Mouse (Mus musculus) C2C12 (cell line): Measurements from ENCODE around the gene Slc4a3. TPM values are rescaled to one million over a fixed set of nuclear protein-coding genes. Genes with fewer than 3 reads are reported as not detected.

ENCODE experiments used
- H3K27me3 ChIP-seq: one replicate; pipeline ENCODE4 v1.6.1; 2011; ENCODE audit not compliant: control insufficient read depth, insufficient read depth, insufficient read length
- H3K36me3 ChIP-seq: one replicate; pipeline ENCODE4 v1.6.1; 2011; ENCODE audit not compliant: control insufficient read depth, insufficient read depth
- H3K4me3 ChIP-seq: one replicate; pipeline ENCODE4 v1.5.1; 2011; ENCODE audit warnings: mild to moderate bottlenecking, control low read depth; ENCODE audit not compliant: poor library complexity, insufficient read depth, severe bottlenecking
- H3K79me2 ChIP-seq: one replicate; pipeline ENCODE4 v1.6.1; 2011; ENCODE audit not compliant: control insufficient read depth, insufficient read depth
- H3K79me3 ChIP-seq: one replicate; pipeline ENCODE4 v1.6.1; 2011; ENCODE audit warnings: low read depth, control low read depth
- H3ac ChIP-seq: one replicate; pipeline ENCODE3; 2011; ENCODE audit warnings: low read depth; ENCODE audit not compliant: control insufficient read depth, insufficient read length
- CEBPB ChIP-seq: IDR thresholded peaks from one replicate; pipeline ENCODE4 v1.6.1; 2011; ENCODE audit warnings: low read depth, mild to moderate bottlenecking, control low read depth, moderate library complexity
- CTCF ChIP-seq: IDR thresholded peaks from one replicate; pipeline ENCODE4 v1.5.1; 2011; ENCODE audit not compliant: control insufficient read depth, insufficient read depth, insufficient read length
- FOSL1 ChIP-seq: IDR thresholded peaks from one replicate; pipeline ENCODE4 v1.8.0; 2011; ENCODE audit warnings: mild to moderate bottlenecking, low read length; ENCODE audit not compliant: poor library complexity, insufficient read depth, severe bottlenecking
- MAX ChIP-seq: IDR thresholded peaks from one replicate; pipeline ENCODE4 v1.6.1; 2011; ENCODE audit warnings: mild to moderate bottlenecking, control low read depth
- MYOD1 ChIP-seq: IDR thresholded peaks from one replicate; pipeline ENCODE4 v1.6.1; 2011; ENCODE audit warnings: low read depth; ENCODE audit not compliant: control insufficient read depth, insufficient read length
- MYOG ChIP-seq: IDR thresholded peaks from one replicate; pipeline ENCODE4 v1.6.1; 2011; ENCODE audit not compliant: control insufficient read depth, insufficient read length; ENCODE audit errors: extremely low read depth
- USF1 ChIP-seq: IDR thresholded peaks from one replicate; pipeline ENCODE4 v1.6.1; 2011; ENCODE audit warnings: low read depth, mild to moderate bottlenecking, control low read depth, moderate library complexity
- polyA plus RNA-seq: library from polyadenylated mRNA; unstranded; fragments of >200 nt; fragmentation: generic; extraction: Trizol; gene quantifications from one replicate; pipeline ENCODE4 v1.2.1, GENCODE M21; 2012; ENCODE audit warnings: missing spikeins

Gene Slc4a3
- polyA plus RNA-seq, 1 experiment = 3.1 TPM

- Histone ChIP-seq H3K4me3 (no peak overlapping the region), H3K27me3 (peaks cover 10% of the 10 kb centered on the region), H3K79me2 (no peaks in the 10 kb centered on the region), H3K36me3 (no peaks in the 10 kb centered on the region), H3ac (no peak overlapping the region), H3K79me3 (no peaks in the 10 kb centered on the region)
- TF ChIP-seq MAX (no peak), FOSL1 (no peak), USF1 (no peak), MYOD1 (no peak), MYOG (no peak), CTCF (no peak), CEBPB (no peak)
Measured at GRCm38 (mm10) chr1:75589983-75590382, 43.9 kb downstream of the Slc4a3 start.

GRCm38 (mm10) chr1:75593956-75594355 is 47.9 kb downstream of the Slc4a3 start:
- no peaks in the 10 kb centered on the region for H3K36me3 ChIP-seq
- TF ChIP-seq USF1 (no peak), MYOG (no peak), FOSL1 (no peak), MAX (no peak), CEBPB (no peak), CTCF (no peak)
- peaks cover 16% of the 10 kb centered on the region for H3K27me3 ChIP-seq
- no peaks in the 10 kb centered on the region for H3K79me2 ChIP-seq
- H3K4me3 ChIP-seq = no peak overlapping the region
- no peaks in the 10 kb centered on the region for H3K79me3 ChIP-seq
- no peak overlapping the region for H3ac ChIP-seq

- Histone ChIP-seq H3K27me3 (peaks cover 17% of the 10 kb centered on the region), H3K79me3 (no peaks in the 10 kb centered on the region), H3K4me3 (no peak overlapping the region), H3K36me3 (no peaks in the 10 kb centered on the region), H3K79me2 (no peaks in the 10 kb centered on the region), H3ac (no peak overlapping the region)
- no peak for TF ChIP-seq CTCF
- TF ChIP-seq USF1 = no peak
- no peak for TF ChIP-seq CEBPB
- TF ChIP-seq FOSL1 = no peak
- no peak for TF ChIP-seq MYOG
- no peak for TF ChIP-seq MAX
- no peak for TF ChIP-seq MYOD1
Measured at GRCm38 (mm10) chr1:75594836-75595235, 48.8 kb downstream of the Slc4a3 start.

- Histone ChIP-seq H3K79me3 (no peaks in the 10 kb centered on the region), H3ac (no peak overlapping the region), H3K27me3 (peaks cover 17% of the 10 kb centered on the region), H3K79me2 (no peaks in the 10 kb centered on the region), H3K36me3 (no peaks in the 10 kb centered on the region), H3K4me3 (no peak overlapping the region)
- TF ChIP-seq FOSL1 = no peak
- no peak for TF ChIP-seq CTCF
- TF ChIP-seq USF1 = no peak
- no peak for TF ChIP-seq MAX
- no peak for TF ChIP-seq MYOD1
- no peak for TF ChIP-seq MYOG
- no peak for TF ChIP-seq CEBPB
Measured at GRCm38 (mm10) chr1:75595930-75596329, 49.9 kb downstream of the Slc4a3 start.

GRCm38 (mm10) chr1:75596906-75597305 is 50.8 kb downstream of the Slc4a3 start:
- Histone ChIP-seq H3ac (no peak overlapping the region), H3K27me3 (peaks cover 17% of the 10 kb centered on the region), H3K4me3 (no peak overlapping the region), H3K36me3 (no peaks in the 10 kb centered on the region), H3K79me3 (no peaks in the 10 kb centered on the region), H3K79me2 (no peaks in the 10 kb centered on the region)
- TF ChIP-seq FOSL1 (no peak), MAX (no peak), USF1 (no peak), MYOG (no peak), CEBPB (no peak)

GRCm38 (mm10) chr1:75597622-75598021 is 51.6 kb downstream of the Slc4a3 start:
- Histone ChIP-seq H3K79me3 (no peaks in the 10 kb centered on the region), H3K79me2 (no peaks in the 10 kb centered on the region), H3K4me3 (no peak overlapping the region), H3K27me3 (peaks cover 17% of the 10 kb centered on the region), H3ac (no peak overlapping the region), H3K36me3 (no peaks in the 10 kb centered on the region)
- no peak for TF ChIP-seq MYOD1
- no peak for TF ChIP-seq CTCF
- no peak for TF ChIP-seq FOSL1
- TF ChIP-seq MYOG = no peak
- no peak for TF ChIP-seq MAX
- TF ChIP-seq USF1 = no peak
- no peak for TF ChIP-seq CEBPB
